Mouse (Mus musculus) liver, embryonic 15.5 days (tissue): ENCODE measurements around the gene Suclg2. TPM values are rescaled to one million over a fixed set of nuclear protein-coding genes. Genes with fewer than 3 reads are reported as not detected.
A peak's percentile ranks its signal among the peaks of the same experiment; 100 is the strongest.

Experiments used
- ATAC-seq: fragments of 200-750 bp; cut with Nextera tagmentation; 2 replicates; pipeline ENCODE4 v1.8.0; 2017; ENCODE audit warnings: moderate number of reproducible peaks, mild to moderate bottlenecking, moderate library complexity; ENCODE audit not compliant: insufficient read depth
- H3K27ac ChIP-seq: fragments of 300-500 bp; sonication (generic); replicated peaks from 2 replicates; pipeline ENCODE4 v1.5.1; 2015; ENCODE audit warnings: mild to moderate bottlenecking, inconsistent platforms
- H3K27me3 ChIP-seq: fragments of 300-500 bp; sonication (generic); 2 replicates; pipeline ENCODE4 v1.6.1; 2015; ENCODE audit warnings: mild to moderate bottlenecking, inconsistent platforms
- H3K36me3 ChIP-seq: fragments of 300-500 bp; sonication (generic); replicated peaks from 2 replicates; pipeline ENCODE4 v1.6.1; 2015; ENCODE audit warnings: moderate library complexity, mild to moderate bottlenecking, inconsistent platforms
- H3K4me1 ChIP-seq: fragments of 300-500 bp; sonication (generic); replicated peaks from 2 replicates; pipeline ENCODE4 v1.6.1; 2015; ENCODE audit warnings: inconsistent platforms
- H3K4me2 ChIP-seq: fragments of 300-500 bp; sonication (generic); 2 replicates; pipeline ENCODE4 v1.6.1; 2015; ENCODE audit warnings: moderate library complexity, mild to moderate bottlenecking, inconsistent platforms
- H3K4me3 ChIP-seq: fragments of 300-500 bp; sonication (generic); replicated peaks from 2 replicates; pipeline ENCODE4 v1.5.1; 2015; ENCODE audit warnings: mild to moderate bottlenecking, inconsistent platforms
- H3K9ac ChIP-seq: fragments of 300-500 bp; sonication (generic); 2 replicates; pipeline ENCODE4 v1.6.1; 2015; ENCODE audit warnings: moderate library complexity, mild to moderate bottlenecking, inconsistent platforms
- H3K9me3 ChIP-seq: fragments of 300-500 bp; sonication (generic); replicated peaks from 2 replicates; pipeline ENCODE4 v1.6.1; 2016; ENCODE audit warnings: inconsistent platforms
- WGBS: fragments of 180-500 bp; shearing (Covaris S2); methylation state at CpG from one replicate; pipeline ENCODE4 v1.1.7; 2015; ENCODE audit warnings: mixed read lengths; ENCODE audit not compliant: insufficient replicate concordance; 5-methylcytosine and 5-hydroxymethylcytosine counted together
- polyA plus RNA-seq: library from polyadenylated mRNA; unstranded; fragments of >200 nt; fragmentation: Nextera tagmentation; extraction: Ambion mirVana; gene quantifications from 2 replicates; pipeline ENCODE4 v1.2.1, GENCODE M21; 2015

Gene Suclg2
- polyA plus RNA-seq, result 36.5 and 37.6 TPM in 2 replicates

DNA sequence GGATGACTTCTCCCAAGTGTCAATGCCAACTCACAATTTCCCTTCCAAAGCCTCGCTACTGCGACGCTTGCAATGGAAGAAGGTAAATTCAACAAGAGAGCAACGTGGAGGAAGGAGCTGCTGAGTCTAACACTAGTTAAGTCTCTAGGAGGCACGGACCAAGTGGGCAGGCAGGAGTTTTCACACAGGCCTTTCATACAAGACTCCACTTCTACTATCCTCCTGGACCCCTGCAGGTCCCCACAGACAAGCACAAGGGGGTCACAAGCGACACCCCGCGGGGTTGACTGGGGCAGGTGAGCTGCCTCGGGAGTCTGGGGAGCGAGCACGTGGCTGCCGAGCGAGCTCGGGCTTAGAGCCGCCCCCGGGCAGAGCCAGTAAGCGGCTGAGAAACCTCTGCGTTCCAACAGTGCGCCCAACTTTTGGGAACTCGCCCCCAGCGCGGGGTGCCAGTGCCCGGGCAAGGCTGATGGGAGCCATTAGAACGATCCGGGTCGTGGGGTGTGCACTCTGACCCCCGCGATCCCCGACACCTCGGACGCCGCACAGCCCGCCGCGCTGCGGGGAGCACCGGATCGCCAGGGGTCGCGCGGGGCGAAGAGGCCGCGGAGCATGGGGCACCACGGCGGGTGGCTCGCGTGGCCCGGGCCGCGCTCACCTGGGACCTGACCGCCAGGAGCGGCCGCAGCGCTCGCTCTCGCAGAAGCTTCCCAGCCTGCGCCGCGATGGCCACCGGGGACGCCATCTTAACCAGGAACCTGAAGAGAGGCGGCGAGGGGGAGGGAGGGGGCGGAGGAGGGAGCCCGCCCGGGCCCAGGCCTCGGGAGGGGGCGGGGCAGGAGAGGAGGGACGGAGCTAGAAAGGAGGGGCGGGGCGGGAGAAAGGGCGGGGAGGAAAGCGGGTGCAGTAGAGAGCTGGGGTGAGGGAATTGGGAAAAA, at the start of gene Suclg2:
Gene Suclg2 (minus strand): TSS at position 770 of the 938 bp plus-strand sequence.
- under 1% methylated on average over 66 of the region's 74 CpGs for WGBS
- Histone ChIP-seq H3K27ac (peak within 1 kb of the TSS; percentile 57; the same call in 1 of the 2 replicates), H3K4me2 (peak within 1 kb of the TSS; percentile 94), H3K9me3 (no peaks in the 10 kb centered on the region), H3K4me3 (peak within 1 kb of the TSS; percentile 79), H3K9ac (peak within 1 kb of the TSS; percentile 80), H3K4me1 (peaks cover 41% of the 10 kb centered on the region), H3K36me3 (no peaks in the 10 kb centered on the region), H3K27me3 (no peaks in the 10 kb centered on the region)
- ATAC-seq, result peak; percentile 93

DNA sequence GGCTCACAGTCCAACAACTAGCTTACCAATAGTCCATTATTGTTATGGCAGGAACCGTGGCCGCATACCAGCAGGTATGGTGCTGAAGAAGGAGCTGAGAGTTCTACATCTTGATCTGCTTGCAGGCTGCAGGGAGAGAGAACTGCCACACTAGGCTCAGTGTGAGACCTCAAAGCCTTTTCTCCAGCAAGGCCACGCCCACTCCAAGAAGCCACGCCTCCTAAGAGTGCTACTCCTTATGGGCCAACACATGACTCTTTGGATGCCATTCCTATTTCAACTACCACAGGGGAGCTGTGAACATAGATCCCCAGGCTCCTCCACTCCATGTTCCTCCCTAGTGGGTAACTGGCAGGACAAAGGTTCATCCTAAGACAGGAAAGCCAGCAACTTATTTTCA, 48.0 kb upstream of the Suclg2 start:
- Histone ChIP-seq H3K4me1 (no peaks in the 10 kb centered on the region), H3K27ac (no peak overlapping the region), H3K4me3 (no peak overlapping the region), H3K4me2 (no peak overlapping the region), H3K36me3 (no peaks in the 10 kb centered on the region), H3K27me3 (no peaks in the 10 kb centered on the region), H3K9me3 (no peaks in the 10 kb centered on the region), H3K9ac (no peak overlapping the region)
- 55% methylated on average over 4 of the region's 4 CpGs for WGBS
- ATAC-seq, result no peak

DNA sequence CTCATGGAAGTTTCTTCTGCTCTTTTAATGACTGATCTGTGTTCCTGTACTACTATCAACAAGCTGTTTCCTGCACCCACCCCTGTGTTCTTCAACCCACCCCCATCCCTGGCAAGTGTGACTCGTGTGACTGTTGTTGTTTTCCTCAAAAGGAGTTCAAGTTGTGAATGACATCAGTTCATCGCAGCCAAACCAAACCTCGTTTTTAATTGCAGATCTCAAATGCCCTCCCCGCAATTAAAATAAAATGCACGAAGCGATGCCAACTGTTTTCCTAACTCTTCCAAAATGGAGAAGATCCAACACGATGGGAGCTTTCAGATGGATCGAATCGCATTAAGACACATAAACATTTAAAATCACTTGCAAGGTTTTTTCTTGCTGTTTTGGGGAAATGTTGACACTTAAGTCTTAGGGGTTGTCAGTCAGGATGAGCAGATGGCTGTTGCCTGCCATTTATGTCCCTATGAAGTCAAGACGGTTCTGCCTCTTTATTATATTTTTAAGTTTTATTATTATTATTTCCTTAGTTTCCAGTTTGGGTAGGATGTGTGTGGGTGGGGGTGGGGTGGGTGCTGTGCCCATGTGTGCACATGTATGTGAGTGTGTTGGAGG, 41.1 kb upstream of the Suclg2 start:
- no peaks in the 10 kb centered on the region for H3K4me1 ChIP-seq
- no peak overlapping the region for H3K4me2 ChIP-seq
- no peaks in the 10 kb centered on the region for H3K36me3 ChIP-seq
- no peak overlapping the region for H3K4me3 ChIP-seq
- ATAC-seq, result no peak
- no peaks in the 10 kb centered on the region for H3K27me3 ChIP-seq
- H3K9me3 ChIP-seq, result no peaks in the 10 kb centered on the region
- 63% methylated on average over 10 of the region's 10 CpGs for WGBS
- H3K27ac ChIP-seq, result no peak overlapping the region
- H3K9ac ChIP-seq, result no peak overlapping the region

DNA sequence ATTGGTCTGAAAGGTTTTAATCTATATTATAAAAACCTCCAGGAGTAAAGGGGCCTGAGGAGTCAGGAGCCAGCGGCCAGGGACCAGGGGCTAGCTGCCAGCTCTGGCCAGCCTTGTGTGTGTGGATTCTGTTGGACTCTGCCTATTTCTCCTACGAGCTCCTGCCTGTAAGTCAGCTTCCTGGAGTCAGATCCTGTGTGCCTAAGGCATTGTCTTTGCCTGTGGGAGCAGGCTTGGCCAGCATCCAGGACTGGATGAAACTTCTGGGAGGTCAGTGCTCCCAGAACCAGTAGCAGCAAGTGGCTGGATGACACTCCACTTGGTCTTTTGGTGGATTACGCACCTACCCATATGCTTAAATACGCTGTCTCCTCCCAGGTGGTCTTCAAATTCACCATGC, 23.8 kb upstream of the Suclg2 start:
- H3K27me3 ChIP-seq, result no peaks in the 10 kb centered on the region
- no peak for ATAC-seq
- H3K4me2 ChIP-seq, result no peak overlapping the region
- H3K36me3 ChIP-seq, result no peaks in the 10 kb centered on the region
- WGBS, result 60% methylated on average over 4 of the region's 4 CpGs
- no peak overlapping the region for H3K4me3 ChIP-seq
- no peaks in the 10 kb centered on the region for H3K9me3 ChIP-seq
- no peak overlapping the region for H3K27ac ChIP-seq
- no peaks in the 10 kb centered on the region for H3K4me1 ChIP-seq
- H3K9ac ChIP-seq, result no peak overlapping the region

DNA sequence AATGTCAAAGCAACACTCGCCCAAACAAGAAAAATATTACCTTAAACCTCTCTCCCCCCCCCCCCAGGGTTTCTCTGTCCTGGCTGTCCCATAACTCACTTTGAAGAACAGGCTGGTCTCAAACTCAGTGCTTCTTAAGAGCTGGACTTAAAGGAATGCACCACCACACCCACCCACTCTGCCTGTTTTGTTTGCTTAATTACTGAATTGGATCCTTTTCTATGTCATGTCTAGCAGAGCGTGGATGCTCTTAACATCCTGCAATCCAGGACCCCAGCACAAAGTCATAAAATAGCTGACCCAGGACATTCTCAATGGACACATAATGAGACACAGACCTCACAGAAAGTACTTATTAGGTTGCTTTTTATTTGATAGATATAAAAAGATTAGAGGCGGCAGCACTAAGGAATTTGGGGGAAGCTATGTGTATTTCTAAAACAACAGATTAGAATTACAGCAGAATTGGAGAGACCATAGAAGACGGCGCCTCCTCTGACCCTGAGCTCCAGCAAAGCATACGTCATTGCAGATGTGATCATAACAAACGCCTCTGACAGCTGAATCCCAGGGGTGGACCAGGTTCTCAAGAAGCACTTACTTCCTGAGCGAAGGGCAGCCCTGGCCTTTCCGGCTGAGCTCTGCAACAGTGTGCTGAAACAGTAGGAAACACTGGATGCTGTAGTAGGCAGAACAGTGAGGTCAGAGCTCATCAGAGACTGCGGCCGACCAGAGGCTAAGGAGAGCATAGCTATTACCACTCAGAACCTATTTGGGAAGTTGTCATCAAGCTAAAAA, 13.2 kb upstream of the Suclg2 start:
- ATAC-seq, result no peak
- H3K27ac ChIP-seq, result no peak overlapping the region
- H3K9ac ChIP-seq, result no peak overlapping the region
- no peaks in the 10 kb centered on the region for H3K9me3 ChIP-seq
- H3K4me2 ChIP-seq, result no peak overlapping the region
- WGBS, result 61% methylated on average over 11 of the region's 11 CpGs
- no peaks in the 10 kb centered on the region for H3K4me1 ChIP-seq
- H3K36me3 ChIP-seq, result no peaks in the 10 kb centered on the region
- H3K4me3 ChIP-seq, result no peak overlapping the region
- no peaks in the 10 kb centered on the region for H3K27me3 ChIP-seq

DNA sequence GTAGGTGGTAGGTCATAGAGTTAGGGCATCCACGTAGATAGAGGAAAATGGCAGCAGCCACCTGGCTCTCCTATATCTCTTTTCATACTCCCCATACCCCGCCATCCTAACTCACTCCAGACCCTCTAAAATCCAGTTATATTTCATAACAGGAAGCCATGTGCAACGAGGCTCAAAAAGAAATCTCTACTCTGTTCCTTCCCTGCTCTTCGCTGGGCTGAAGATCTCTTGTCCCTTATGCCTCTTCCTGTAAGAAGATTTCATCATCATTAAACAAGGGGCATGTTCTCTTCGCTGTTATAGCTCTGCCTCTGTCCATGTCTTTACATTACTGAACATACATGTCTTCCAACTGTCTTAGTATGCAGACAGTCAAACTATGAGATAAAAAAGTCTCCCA, 10.8 kb upstream of the Suclg2 start:
- ATAC-seq, result no peak
- H3K27ac ChIP-seq, result no peak overlapping the region
- no peaks in the 10 kb centered on the region for H3K36me3 ChIP-seq
- no peaks in the 10 kb centered on the region for H3K9me3 ChIP-seq
- H3K27me3 ChIP-seq, result no peaks in the 10 kb centered on the region
- WGBS, result 49% methylated on average over 5 of the region's 5 CpGs
- H3K4me1 ChIP-seq, result no peaks in the 10 kb centered on the region
- H3K9ac ChIP-seq, result no peak overlapping the region
- no peak overlapping the region for H3K4me2 ChIP-seq
- no peak overlapping the region for H3K4me3 ChIP-seq

DNA sequence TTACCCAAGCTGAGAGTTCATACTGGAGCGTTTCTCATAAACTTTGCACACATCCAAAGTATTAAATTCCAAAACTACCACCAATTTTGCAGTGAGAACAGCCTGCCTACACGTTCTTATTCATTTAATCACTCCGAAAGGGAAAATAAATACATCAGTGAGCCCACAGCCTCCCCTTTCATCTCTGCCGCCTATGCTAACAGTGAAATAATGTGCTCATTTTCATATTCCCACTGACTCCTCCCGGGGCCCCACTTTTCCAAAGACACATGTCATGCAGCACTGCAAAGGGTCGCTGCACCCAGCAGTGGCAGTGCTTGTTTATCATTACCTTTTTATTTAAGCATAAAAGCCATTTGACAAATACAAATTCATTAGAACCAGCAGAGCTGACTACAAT, 6.7 kb upstream of the Suclg2 start:
- no peaks in the 10 kb centered on the region for H3K36me3 ChIP-seq
- H3K27ac ChIP-seq, result no peak overlapping the region
- H3K4me2 ChIP-seq, result no peak overlapping the region
- no peaks in the 10 kb centered on the region for H3K27me3 ChIP-seq
- ATAC-seq, result no peak
- no peak overlapping the region for H3K9ac ChIP-seq
- 61% methylated on average over 6 of the region's 6 CpGs for WGBS
- H3K4me1 ChIP-seq, result no peaks in the 10 kb centered on the region
- H3K9me3 ChIP-seq, result no peaks in the 10 kb centered on the region
- no peak overlapping the region for H3K4me3 ChIP-seq

DNA sequence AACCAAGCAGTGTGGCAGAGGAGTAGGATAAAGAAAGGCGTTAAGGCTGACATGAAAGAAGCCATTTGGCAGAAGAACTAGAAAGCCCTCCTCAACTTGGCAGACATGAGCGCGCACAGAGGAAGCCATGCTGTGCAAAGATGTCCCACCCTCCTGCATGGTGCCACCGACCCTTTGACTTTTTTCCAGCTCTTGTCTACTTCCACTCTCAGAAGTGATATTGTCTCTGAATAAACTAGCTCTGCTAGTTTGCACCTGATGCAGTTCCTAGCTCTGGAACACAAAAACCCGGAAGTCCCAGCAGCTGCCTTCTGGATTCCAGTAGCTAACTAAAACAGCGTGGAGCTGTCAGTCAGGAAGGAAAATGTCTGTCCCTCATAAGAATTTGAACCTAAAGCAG, 4.8 kb upstream of the Suclg2 start:
- no peak for ATAC-seq
- peaks cover 11% of the 10 kb centered on the region for H3K4me1 ChIP-seq
- 66% methylated on average over 6 of the region's 6 CpGs for WGBS
- H3K9me3 ChIP-seq, result no peaks in the 10 kb centered on the region
- H3K9ac ChIP-seq, result no peak overlapping the region
- H3K4me3 ChIP-seq, result no peak overlapping the region
- no peaks in the 10 kb centered on the region for H3K36me3 ChIP-seq
- no peaks in the 10 kb centered on the region for H3K27me3 ChIP-seq
- no peak overlapping the region for H3K4me2 ChIP-seq
- no peak overlapping the region for H3K27ac ChIP-seq

DNA sequence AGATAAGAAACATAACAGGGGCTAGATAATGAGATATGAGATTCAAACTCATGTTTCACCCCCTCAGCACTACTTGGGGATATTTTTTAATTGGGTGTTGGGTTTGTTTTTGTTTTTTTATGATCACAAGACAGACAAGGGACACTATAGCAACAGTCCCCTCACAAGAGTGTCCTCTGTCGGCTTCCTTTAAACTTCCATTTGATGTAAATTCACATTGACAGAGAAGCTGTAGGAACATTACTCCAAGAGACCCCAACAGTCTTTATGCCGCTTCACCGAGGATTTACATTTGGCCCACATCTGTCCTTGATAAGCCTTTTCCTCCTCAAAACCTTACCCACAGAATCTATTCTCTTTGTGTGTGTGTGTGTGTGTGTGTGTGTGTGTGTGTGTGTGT, 1.2 kb upstream of the Suclg2 start:
- no peak for ATAC-seq
- Histone ChIP-seq H3K27ac (no peak overlapping the region), H3K4me2 (no peak overlapping the region), H3K27me3 (no peaks in the 10 kb centered on the region), H3K4me1 (peaks cover 36% of the 10 kb centered on the region), H3K9me3 (no peaks in the 10 kb centered on the region), H3K4me3 (no peak overlapping the region), H3K36me3 (no peaks in the 10 kb centered on the region), H3K9ac (no peak overlapping the region)
- 69% methylated on average over 3 of the region's 3 CpGs for WGBS

DNA sequence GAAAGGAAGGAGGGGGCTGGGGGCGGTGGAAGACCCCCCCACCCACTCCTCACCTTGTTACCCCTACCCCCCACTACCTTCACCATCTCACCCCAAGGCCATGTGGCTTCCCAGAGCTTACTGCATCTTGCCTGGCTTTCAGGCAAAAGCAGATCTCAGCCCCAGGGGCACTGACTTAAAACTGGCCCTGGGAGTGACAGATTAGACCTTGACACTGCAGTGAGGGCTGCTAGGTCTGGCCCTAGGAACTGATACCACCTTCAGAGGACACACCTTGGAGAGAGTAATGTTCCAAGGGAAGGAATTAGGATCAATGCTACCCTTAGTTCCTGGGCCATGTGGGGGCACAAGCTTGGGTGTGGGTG, 351 bp upstream of the Suclg2 start:
- Histone ChIP-seq H3K36me3 (no peaks in the 10 kb centered on the region), H3K4me3 (peak overlapping the region; percentile 79), H3K27ac (no peak overlapping the region), H3K27me3 (no peaks in the 10 kb centered on the region), H3K9ac (0 out of 2 replicates have a peak overlapping the region, but pooled peaks have one; percentile 80), H3K4me2 (peak overlapping the region; percentile 94), H3K4me1 (peaks cover 41% of the 10 kb centered on the region), H3K9me3 (no peaks in the 10 kb centered on the region)
- 0% methylated on average over 1 of the region's 1 CpGs for WGBS
- ATAC-seq, result peak; percentile 50

DNA sequence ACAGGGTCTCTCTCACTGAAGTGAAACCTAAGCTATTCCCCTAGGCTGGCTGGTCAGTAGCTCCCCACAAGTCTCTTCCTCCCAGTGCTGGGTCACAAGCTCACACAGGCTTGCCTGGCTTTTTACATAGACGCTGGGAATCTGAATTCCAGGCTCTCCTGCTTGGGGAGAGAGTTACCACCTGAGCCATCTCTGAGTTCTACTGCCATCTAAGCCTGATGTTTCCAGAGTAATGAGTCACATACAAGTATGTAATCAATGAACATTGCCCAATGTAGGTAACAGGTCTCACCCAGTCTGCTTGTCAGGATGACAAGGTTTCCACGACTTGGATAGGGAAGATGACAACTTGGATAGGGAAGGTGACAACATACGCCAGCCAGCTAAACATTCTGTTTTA, 1.5 kb downstream of the Suclg2 start:
- peaks cover 41% of the 10 kb centered on the region for H3K4me1 ChIP-seq
- WGBS, result 58% methylated on average over 3 of the region's 3 CpGs
- no peak overlapping the region for H3K27ac ChIP-seq

More for the DNA sequence above, 1.5 kb downstream of the Suclg2 start:
- no peaks in the 10 kb centered on the region for H3K9me3 ChIP-seq
- H3K4me2 ChIP-seq, result 0 out of 2 replicates have a peak overlapping the region, but pooled peaks have one; percentile 94
- no peaks in the 10 kb centered on the region for H3K36me3 ChIP-seq
- ATAC-seq, result no peak
- no peak overlapping the region for H3K9ac ChIP-seq
- no peaks in the 10 kb centered on the region for H3K27me3 ChIP-seq
- H3K4me3 ChIP-seq, result no peak overlapping the region
